Mouse (Mus musculus): ENCODE results near the gene Pcyt2.

GRCm38 (mm10) chr11:120620195-120620594 lies 2.5 kb upstream of the Pcyt2 start:
- TF ChIP-seq CTCF (IDR thresholded peaks at IDR 0.05; ENCODE audit: insufficient read depth, low read length), result no peak
- no peak for TF ChIP-seq POLR2A (IDR thresholded peaks at IDR 0.05; ENCODE audit: borderline replicate concordance, extremely low read depth, low read depth, low read length)
